Mouse (Mus musculus) kidney, adult 2 months (tissue): ENCODE results near the gene Glcci1.

Experiments
- CTCF ChIP-seq: fragments of 200-500 bp; conservative IDR thresholded peaks from 2 replicates; pipeline ENCODE4 v1.5.1; 2011; ENCODE audit warnings: low read depth, mild to moderate bottlenecking, control low read depth, low read length, moderate library complexity, mixed read lengths; ENCODE audit not compliant: insufficient read depth, insufficient read length
- POLR2A ChIP-seq: fragments of 200-500 bp; IDR thresholded peaks from one replicate; pipeline ENCODE4 v1.6.1; 2011; ENCODE audit warnings: low read depth, low read length, control low read depth

DNA sequence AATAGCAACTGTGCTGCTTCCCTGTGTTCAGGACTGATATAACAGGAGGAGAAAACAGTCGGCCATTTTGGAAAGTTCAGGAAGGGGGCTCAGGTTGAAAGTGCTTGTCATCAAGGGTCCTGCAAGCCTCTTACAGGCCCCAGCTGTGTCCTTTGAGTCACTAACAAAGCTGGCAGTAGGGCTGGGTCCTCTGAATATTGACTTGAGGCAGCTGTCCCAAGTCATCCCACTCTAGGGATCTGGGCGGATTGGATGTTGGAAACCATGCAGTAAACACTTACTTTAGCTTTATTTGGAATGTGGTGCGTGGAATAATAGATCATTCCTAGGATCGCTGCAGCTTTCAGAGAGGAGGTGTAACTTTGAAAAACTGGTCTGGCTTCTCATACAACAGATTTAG is 34.6 kb upstream of the Glcci1 start:
- no peak for TF ChIP-seq CTCF
- TF ChIP-seq POLR2A, result no peak
